Mouse (Mus musculus): ENCODE measurements around the gene Tekt4. TPM values are rescaled to one million over a fixed set of nuclear protein-coding genes. Genes with fewer than 3 reads are reported as not detected.

The Tekt4 gene
- total and polyA plus RNA-seq, 2 experiments, result not detected

GRCm38 (mm10) chr17:25480820-25481219 lies 26.4 kb downstream of the Tekt4 start:
- Histone ChIP-seq H3K79me2 (ENCODE audit: control insufficient read depth, insufficient read depth, low read length) (no peaks in the 10 kb centered on the region), H3K4me1 (ENCODE audit: control insufficient read depth, insufficient read depth, low read length) (no peaks in the 10 kb centered on the region), H3K36me3 (ENCODE audit: control insufficient read depth, insufficient read depth, low read length) (no peaks in the 10 kb centered on the region), H3K27ac (replicated peaks; ENCODE audit: insufficient read depth, low read depth, low read length) (no peak overlapping the region), H3K4me3 (ENCODE audit: insufficient read depth, low read depth, low read length) (no peak overlapping the region), H3K27me3 (ENCODE audit: control insufficient read depth, insufficient read depth, low read length) (no peaks in the 10 kb centered on the region), H3K9ac (ENCODE audit: low read depth, low read length) (no peak overlapping the region)
- 53% methylated on average over 4 of the region's 4 CpGs for WGBS
- no peak for DNase-seq (ENCODE audit: extremely low read depth, low read depth, low spot score)
- TF ChIP-seq POLR2A (IDR thresholded peaks at IDR 0.05; ENCODE audit: extremely low read depth, insufficient read depth, low read length) (no peak), CTCF (IDR thresholded peaks at IDR 0.05; ENCODE audit: low read depth, low read length) (no peak)

GRCm38 (mm10) chr17:25482092-25482491 lies 27.7 kb downstream of the Tekt4 start:
- TF ChIP-seq CTCF (IDR thresholded peaks at IDR 0.05; ENCODE audit: low read depth, low read length) (no peak), POLR2A (IDR thresholded peaks at IDR 0.05; ENCODE audit: extremely low read depth, insufficient read depth, low read length) (no peak)
- no peaks in the 10 kb centered on the region for H3K27me3 ChIP-seq (ENCODE audit: control insufficient read depth, insufficient read depth, low read length)
- WGBS, result 92% methylated on average over 6 of the region's 6 CpGs
- no peak overlapping the region for H3K4me3 ChIP-seq (ENCODE audit: insufficient read depth, low read depth, low read length)
- no peaks in the 10 kb centered on the region for H3K79me2 ChIP-seq (ENCODE audit: control insufficient read depth, insufficient read depth, low read length)
- no peaks in the 10 kb centered on the region for H3K4me1 ChIP-seq (ENCODE audit: control insufficient read depth, insufficient read depth, low read length)
- H3K27ac ChIP-seq (replicated peaks; ENCODE audit: insufficient read depth, low read depth, low read length), result no peak overlapping the region
- no peak overlapping the region for H3K9ac ChIP-seq (ENCODE audit: low read depth, low read length)
- no peak for DNase-seq (ENCODE audit: extremely low read depth, low read depth, low spot score)
- H3K36me3 ChIP-seq (ENCODE audit: control insufficient read depth, insufficient read depth, low read length), result no peaks in the 10 kb centered on the region

- H3K9ac ChIP-seq (ENCODE audit: low read depth, low read length), result no peak within 1 kb of the TSS
- H3K27me3 ChIP-seq (ENCODE audit: control insufficient read depth, insufficient read depth, low read length), result peaks cover 14% of the 10 kb centered on the region
- H3K79me2 ChIP-seq (ENCODE audit: control insufficient read depth, insufficient read depth, low read length), result no peaks in the 10 kb centered on the region
- H3K27ac ChIP-seq (replicated peaks; ENCODE audit: insufficient read depth, low read depth, low read length), result no peak within 1 kb of the TSS
- TF ChIP-seq POLR2A (IDR thresholded peaks at IDR 0.05; ENCODE audit: extremely low read depth, insufficient read depth, low read length), result no peak
- no peak for TF ChIP-seq CTCF (IDR thresholded peaks at IDR 0.05; ENCODE audit: low read depth, low read length)
- H3K4me1 ChIP-seq (ENCODE audit: control insufficient read depth, insufficient read depth, low read length), result no peaks in the 10 kb centered on the region
- no peak within 1 kb of the TSS for H3K4me3 ChIP-seq (ENCODE audit: insufficient read depth, low read depth, low read length)
- no peak for DNase-seq (ENCODE audit: extremely low read depth, low read depth, low spot score)
- WGBS, result 3% methylated on average over 25 of the region's 28 CpGs
- no peaks in the 10 kb centered on the region for H3K36me3 ChIP-seq (ENCODE audit: control insufficient read depth, insufficient read depth, low read length)
Observed at GRCm38 (mm10) chr17:25497013-25497412, 42.6 kb downstream of the Tekt4 start, which contains the start of gene Sstr5. Gene Sstr5 (minus strand): TSS chr17:25497288.

GRCm38 (mm10) chr17:25502599-25502998 lies 48.2 kb downstream of the Tekt4 start:
- Histone ChIP-seq H3K79me2 (ENCODE audit: control insufficient read depth, insufficient read depth, low read length) (no peaks in the 10 kb centered on the region), H3K9ac (ENCODE audit: low read depth, low read length) (no peak overlapping the region), H3K4me1 (ENCODE audit: control insufficient read depth, insufficient read depth, low read length) (no peaks in the 10 kb centered on the region), H3K36me3 (ENCODE audit: control insufficient read depth, insufficient read depth, low read length) (no peaks in the 10 kb centered on the region), H3K27me3 (ENCODE audit: control insufficient read depth, insufficient read depth, low read length) (no peaks in the 10 kb centered on the region), H3K4me3 (ENCODE audit: insufficient read depth, low read depth, low read length) (no peak overlapping the region), H3K27ac (replicated peaks; ENCODE audit: insufficient read depth, low read depth, low read length) (no peak overlapping the region)
- 81% methylated on average over 4 of the region's 4 CpGs for WGBS
- TF ChIP-seq POLR2A (IDR thresholded peaks at IDR 0.05; ENCODE audit: extremely low read depth, insufficient read depth, low read length) (no peak), CTCF (IDR thresholded peaks at IDR 0.05; ENCODE audit: low read depth, low read length) (no peak)
- no peak for DNase-seq (ENCODE audit: extremely low read depth, low read depth, low spot score)

- Histone ChIP-seq H3K36me3 (ENCODE audit: control insufficient read depth, insufficient read depth, low read length) (no peaks in the 10 kb centered on the region), H3K27ac (replicated peaks; ENCODE audit: insufficient read depth, low read depth, low read length) (no peak overlapping the region), H3K27me3 (ENCODE audit: control insufficient read depth, insufficient read depth, low read length) (no peaks in the 10 kb centered on the region), H3K4me3 (ENCODE audit: insufficient read depth, low read depth, low read length) (no peak overlapping the region), H3K4me1 (ENCODE audit: control insufficient read depth, insufficient read depth, low read length) (no peaks in the 10 kb centered on the region), H3K79me2 (ENCODE audit: control insufficient read depth, insufficient read depth, low read length) (no peaks in the 10 kb centered on the region), H3K9ac (ENCODE audit: low read depth, low read length) (no peak overlapping the region)
- peak; percentile 8 for DNase-seq (ENCODE audit: extremely low read depth, low read depth, low spot score)
- WGBS, result 21% methylated on average over 3 of the region's 3 CpGs
- TF ChIP-seq POLR2A (IDR thresholded peaks at IDR 0.05; ENCODE audit: extremely low read depth, insufficient read depth, low read length) (no peak), CTCF (IDR thresholded peaks at IDR 0.05; ENCODE audit: low read depth, low read length) (peak; percentile 84)
Observed at GRCm38 (mm10) chr17:25507799-25508198, 53.4 kb downstream of the Tekt4 start.

GRCm38 (mm10) chr17:25508860-25509577 lies 54.6 kb downstream of the Tekt4 start:
- 60% methylated on average over 7 of the region's 7 CpGs for WGBS
- H3K27ac ChIP-seq (replicated peaks; ENCODE audit: insufficient read depth, low read depth, low read length), result no peak overlapping the region
- H3K27me3 ChIP-seq (ENCODE audit: control insufficient read depth, insufficient read depth, low read length), result no peaks in the 10 kb centered on the region
- no peaks in the 10 kb centered on the region for H3K4me1 ChIP-seq (ENCODE audit: control insufficient read depth, insufficient read depth, low read length)
- TF ChIP-seq CTCF (IDR thresholded peaks at IDR 0.05; ENCODE audit: low read depth, low read length), result peak; percentile 25; the same call in 1 of the 2 replicates
- no peak for TF ChIP-seq POLR2A (IDR thresholded peaks at IDR 0.05; ENCODE audit: extremely low read depth, insufficient read depth, low read length)
- DNase-seq (ENCODE audit: extremely low read depth, low read depth, low spot score), result no peak
- no peak overlapping the region for H3K9ac ChIP-seq (ENCODE audit: low read depth, low read length)
- H3K4me3 ChIP-seq (ENCODE audit: insufficient read depth, low read depth, low read length), result no peak overlapping the region
- H3K79me2 ChIP-seq (ENCODE audit: control insufficient read depth, insufficient read depth, low read length), result no peaks in the 10 kb centered on the region
- no peaks in the 10 kb centered on the region for H3K36me3 ChIP-seq (ENCODE audit: control insufficient read depth, insufficient read depth, low read length)

Measured in liver, adult 2 months (tissue).